Mouse (Mus musculus): ENCODE results near the gene Clpb. TPM values are rescaled to one million over a fixed set of nuclear protein-coding genes. Genes with fewer than 3 reads are reported as not detected.

The Clpb gene
- polyA plus RNA-seq, 1 experiment from 2014 or later = 42.4 TPM

GRCm38 (mm10) chr7:101735297-101735696, 71.9 kb downstream of the Clpb start:
- H3K4me2 ChIP-seq (replicated peaks) = no peak overlapping the region
- no peaks in the 10 kb centered on the region for H3K36me3 ChIP-seq
- H3K27ac ChIP-seq (replicated peaks) = no peak overlapping the region
- no peak overlapping the region for H3K9ac ChIP-seq (replicated peaks)
- no peak for ATAC-seq (ENCODE audit: low FRiP score, low read depth)
- 96% methylated on average over 1 of the region's 1 CpGs for WGBS
- no peaks in the 10 kb centered on the region for H3K9me3 ChIP-seq
- peaks cover 28% of the 10 kb centered on the region for H3K4me1 ChIP-seq
- H3K27me3 ChIP-seq = no peaks in the 10 kb centered on the region
- H3K4me3 ChIP-seq = no peak overlapping the region

- H3K27me3 ChIP-seq = no peaks in the 10 kb centered on the region
- H3K4me2 ChIP-seq (replicated peaks) = no peak overlapping the region
- ATAC-seq (ENCODE audit: low FRiP score, low read depth) = no peak
- no peak overlapping the region for H3K27ac ChIP-seq (replicated peaks)
- no peaks in the 10 kb centered on the region for H3K36me3 ChIP-seq
- H3K9ac ChIP-seq (replicated peaks) = no peak overlapping the region
- H3K4me1 ChIP-seq = peaks cover 19% of the 10 kb centered on the region
- H3K9me3 ChIP-seq = no peaks in the 10 kb centered on the region
- no peak overlapping the region for H3K4me3 ChIP-seq
- WGBS = 83% methylated on average over 3 of the region's 3 CpGs
Observed at GRCm38 (mm10) chr7:101737735-101738134, 74.3 kb downstream of the Clpb start.

- Histone ChIP-seq H3K36me3 (no peaks in the 10 kb centered on the region), H3K27ac (replicated peaks) (no peak overlapping the region), H3K9me3 (no peaks in the 10 kb centered on the region), H3K4me2 (replicated peaks) (no peak overlapping the region), H3K9ac (replicated peaks) (no peak overlapping the region), H3K4me1 (peaks cover 14% of the 10 kb centered on the region), H3K4me3 (no peak overlapping the region), H3K27me3 (no peaks in the 10 kb centered on the region)
- ATAC-seq (ENCODE audit: low FRiP score, low read depth) = no peak
- WGBS = 9% methylated on average over 1 of the region's 1 CpGs
Observed at GRCm38 (mm10) chr7:101739602-101740001, 76.2 kb downstream of the Clpb start.

GRCm38 (mm10) chr7:101743487-101743886, 80.1 kb downstream of the Clpb start:
- H3K27me3 ChIP-seq = no peaks in the 10 kb centered on the region
- no peak overlapping the region for H3K4me2 ChIP-seq (replicated peaks)
- H3K9me3 ChIP-seq = no peaks in the 10 kb centered on the region
- no peak for ATAC-seq (ENCODE audit: low FRiP score, low read depth)
- WGBS = 93% methylated on average over 4 of the region's 4 CpGs
- H3K27ac ChIP-seq (replicated peaks) = no peak overlapping the region
- H3K9ac ChIP-seq (replicated peaks) = no peak overlapping the region
- no peak overlapping the region for H3K4me3 ChIP-seq
- peaks cover 14% of the 10 kb centered on the region for H3K4me1 ChIP-seq
- H3K36me3 ChIP-seq = no peaks in the 10 kb centered on the region

GRCm38 (mm10) chr7:101746559-101747334, 83.3 kb downstream of the Clpb start:
- H3K27ac ChIP-seq (replicated peaks) = no peak overlapping the region
- no peak for ATAC-seq (ENCODE audit: low FRiP score, low read depth)

GRCm38 (mm10) chr7:101750268-101750667, 86.8 kb downstream of the Clpb start:
- Histone ChIP-seq H3K36me3 (peaks cover 13% of the 10 kb centered on the region), H3K4me2 (replicated peaks) (no peak overlapping the region), H3K9me3 (no peaks in the 10 kb centered on the region), H3K4me1 (no peaks in the 10 kb centered on the region), H3K27me3 (no peaks in the 10 kb centered on the region), H3K9ac (replicated peaks) (no peak overlapping the region), H3K4me3 (no peak overlapping the region), H3K27ac (replicated peaks) (no peak overlapping the region)
- ATAC-seq (ENCODE audit: low FRiP score, low read depth) = no peak
- 81% methylated on average over 2 of the region's 2 CpGs for WGBS

More at GRCm38 (mm10) chr7:101746559-101747334, 83.3 kb downstream of the Clpb start:
- Histone ChIP-seq H3K9me3 (no peaks in the 10 kb centered on the region), H3K4me3 (no peak overlapping the region), H3K27me3 (no peaks in the 10 kb centered on the region), H3K4me1 (peaks cover 5% of the 10 kb centered on the region; the same call in 1 of the 2 replicates), H3K36me3 (no peaks in the 10 kb centered on the region), H3K4me2 (replicated peaks) (no peak overlapping the region), H3K9ac (replicated peaks) (no peak overlapping the region)
- 89% methylated on average over 12 of the region's 12 CpGs for WGBS

- Histone ChIP-seq H3K4me2 (replicated peaks) (no peak overlapping the region), H3K9ac (replicated peaks) (no peak overlapping the region), H3K9me3 (no peaks in the 10 kb centered on the region), H3K27ac (replicated peaks) (no peak overlapping the region), H3K36me3 (peaks cover 13% of the 10 kb centered on the region), H3K4me3 (no peak overlapping the region), H3K4me1 (no peaks in the 10 kb centered on the region), H3K27me3 (no peaks in the 10 kb centered on the region)
- ATAC-seq (ENCODE audit: low FRiP score, low read depth) = no peak
- WGBS = 90% methylated on average over 3 of the region's 3 CpGs
Observed at GRCm38 (mm10) chr7:101752346-101752745, 88.9 kb downstream of the Clpb start.

- no peak overlapping the region for H3K9ac ChIP-seq (replicated peaks)
- no peak overlapping the region for H3K4me2 ChIP-seq (replicated peaks)
- H3K27me3 ChIP-seq = no peaks in the 10 kb centered on the region
- H3K9me3 ChIP-seq = no peaks in the 10 kb centered on the region
- no peak overlapping the region for H3K4me3 ChIP-seq
- 96% methylated on average over 5 of the region's 5 CpGs for WGBS
- H3K4me1 ChIP-seq = no peaks in the 10 kb centered on the region
- no peak overlapping the region for H3K27ac ChIP-seq (replicated peaks)
- H3K36me3 ChIP-seq = peaks cover 13% of the 10 kb centered on the region
- ATAC-seq (ENCODE audit: low FRiP score, low read depth) = no peak
Observed at GRCm38 (mm10) chr7:101753492-101753891, 90.1 kb downstream of the Clpb start.

GRCm38 (mm10) chr7:101754416-101754815, 91.0 kb downstream of the Clpb start:
- H3K9ac ChIP-seq (replicated peaks) = no peak overlapping the region
- WGBS = 90% methylated on average over 2 of the region's 2 CpGs
- no peaks in the 10 kb centered on the region for H3K27me3 ChIP-seq
- no peaks in the 10 kb centered on the region for H3K4me1 ChIP-seq
- ATAC-seq (ENCODE audit: low FRiP score, low read depth) = no peak
- no peak overlapping the region for H3K4me2 ChIP-seq (replicated peaks)
- no peak overlapping the region for H3K27ac ChIP-seq (replicated peaks)
- peaks cover 13% of the 10 kb centered on the region for H3K36me3 ChIP-seq
- H3K4me3 ChIP-seq = no peak overlapping the region
- no peaks in the 10 kb centered on the region for H3K9me3 ChIP-seq

- no peak overlapping the region for H3K27ac ChIP-seq (replicated peaks)
- no peaks in the 10 kb centered on the region for H3K9me3 ChIP-seq
- 93% methylated on average over 6 of the region's 6 CpGs for WGBS
- no peak for ATAC-seq (ENCODE audit: low FRiP score, low read depth)
- no peaks in the 10 kb centered on the region for H3K27me3 ChIP-seq
- no peak overlapping the region for H3K9ac ChIP-seq (replicated peaks)
- peaks cover 13% of the 10 kb centered on the region for H3K36me3 ChIP-seq
- no peak overlapping the region for H3K4me3 ChIP-seq
- H3K4me1 ChIP-seq = no peaks in the 10 kb centered on the region
- H3K4me2 ChIP-seq (replicated peaks) = no peak overlapping the region
Observed at GRCm38 (mm10) chr7:101755301-101755700, 91.9 kb downstream of the Clpb start.

- Histone ChIP-seq H3K4me2 (replicated peaks) (no peak overlapping the region), H3K9me3 (no peaks in the 10 kb centered on the region), H3K36me3 (peaks cover 12% of the 10 kb centered on the region), H3K4me3 (no peak overlapping the region), H3K27me3 (no peaks in the 10 kb centered on the region), H3K9ac (replicated peaks) (no peak overlapping the region), H3K4me1 (no peaks in the 10 kb centered on the region), H3K27ac (replicated peaks) (no peak overlapping the region)
- WGBS = 93% methylated on average over 11 of the region's 11 CpGs
- no peak for ATAC-seq (ENCODE audit: low FRiP score, low read depth)
Observed at GRCm38 (mm10) chr7:101761899-101762780, 98.7 kb downstream of the Clpb start.

- peaks cover 12% of the 10 kb centered on the region for H3K36me3 ChIP-seq
- no peak for ATAC-seq (ENCODE audit: low FRiP score, low read depth)
- peaks cover 2% of the 10 kb centered on the region; the same call in 1 of the 2 replicates for H3K4me1 ChIP-seq
- no peak overlapping the region for H3K9ac ChIP-seq (replicated peaks)
- no peaks in the 10 kb centered on the region for H3K9me3 ChIP-seq
- H3K4me3 ChIP-seq = no peak overlapping the region
- H3K4me2 ChIP-seq (replicated peaks) = no peak overlapping the region
- WGBS = 83% methylated on average over 5 of the region's 5 CpGs
- no peaks in the 10 kb centered on the region for H3K27me3 ChIP-seq
- no peak overlapping the region for H3K27ac ChIP-seq (replicated peaks)
Observed at GRCm38 (mm10) chr7:101767335-101767907, 104.0 kb downstream of the Clpb start.
